Mouse (Mus musculus): Measurements from ENCODE around the gene Fam110c. TPM values are rescaled to one million over a fixed set of nuclear protein-coding genes. Genes with fewer than 3 reads are reported as not detected.

The Fam110c gene
- polyA plus RNA-seq, 1 experiment from 2014 or later = not detected

- Histone ChIP-seq H3K27ac (replicated peaks) (no peak overlapping the region), H3K9ac (replicated peaks) (no peak overlapping the region), H3K4me3 (no peak overlapping the region), H3K4me1 (no peaks in the 10 kb centered on the region), H3K9me3 (no peaks in the 10 kb centered on the region), H3K4me2 (replicated peaks) (no peak overlapping the region), H3K27me3 (peaks cover 12% of the 10 kb centered on the region; the same call in 1 of the 2 replicates), H3K36me3 (no peaks in the 10 kb centered on the region)
- 88% methylated on average over 6 of the region's 6 CpGs for WGBS
- ATAC-seq (replicated peaks) = no peak
These were observed 7.4 kb downstream of the Fam110c start for GRCm38 (mm10) chr12:31080890-31081554.

GRCm38 (mm10) chr12:31083007-31083406, 9.3 kb downstream of the Fam110c start:
- H3K4me2 ChIP-seq (replicated peaks) = no peak overlapping the region
- no peaks in the 10 kb centered on the region for H3K36me3 ChIP-seq
- no peak for ATAC-seq (replicated peaks)
- no peak overlapping the region for H3K27ac ChIP-seq (replicated peaks)
- WGBS = 87% methylated on average over 4 of the region's 4 CpGs
- no peaks in the 10 kb centered on the region for H3K27me3 ChIP-seq
- no peaks in the 10 kb centered on the region for H3K9me3 ChIP-seq
- H3K4me3 ChIP-seq = no peak overlapping the region
- no peak overlapping the region for H3K9ac ChIP-seq (replicated peaks)
- no peaks in the 10 kb centered on the region for H3K4me1 ChIP-seq

GRCm38 (mm10) chr12:31083407-31083806, 9.7 kb downstream of the Fam110c start:
- Histone ChIP-seq H3K9me3 (no peaks in the 10 kb centered on the region), H3K4me2 (replicated peaks) (no peak overlapping the region), H3K27ac (replicated peaks) (no peak overlapping the region), H3K4me3 (no peak overlapping the region), H3K36me3 (no peaks in the 10 kb centered on the region), H3K27me3 (no peaks in the 10 kb centered on the region), H3K9ac (replicated peaks) (no peak overlapping the region), H3K4me1 (no peaks in the 10 kb centered on the region)
- WGBS = 91% methylated on average over 4 of the region's 4 CpGs
- no peak for ATAC-seq (replicated peaks)

- Histone ChIP-seq H3K36me3 (no peaks in the 10 kb centered on the region), H3K4me1 (no peaks in the 10 kb centered on the region), H3K9ac (replicated peaks) (no peak overlapping the region), H3K4me3 (no peak overlapping the region), H3K9me3 (no peaks in the 10 kb centered on the region), H3K27ac (replicated peaks) (no peak overlapping the region), H3K4me2 (replicated peaks) (no peak overlapping the region), H3K27me3 (no peaks in the 10 kb centered on the region)
- WGBS = 89% methylated on average over 4 of the region's 4 CpGs
- no peak for ATAC-seq (replicated peaks)
These were observed 13.4 kb downstream of the Fam110c start for GRCm38 (mm10) chr12:31087060-31087459.

GRCm38 (mm10) chr12:31090401-31090800, 16.7 kb downstream of the Fam110c start:
- ATAC-seq (replicated peaks) = no peak
- no peak overlapping the region for H3K27ac ChIP-seq (replicated peaks)
- no peaks in the 10 kb centered on the region for H3K27me3 ChIP-seq
- no peaks in the 10 kb centered on the region for H3K4me1 ChIP-seq
- H3K9ac ChIP-seq (replicated peaks) = no peak overlapping the region
- H3K9me3 ChIP-seq = no peaks in the 10 kb centered on the region
- H3K4me2 ChIP-seq (replicated peaks) = no peak overlapping the region
- WGBS = 17% methylated on average over 6 of the region's 6 CpGs
- H3K4me3 ChIP-seq = no peak overlapping the region
- H3K36me3 ChIP-seq = no peaks in the 10 kb centered on the region

GRCm38 (mm10) chr12:31090882-31091640, 17.4 kb downstream of the Fam110c start:
- WGBS = 77% methylated on average over 11 of the region's 11 CpGs
- no peaks in the 10 kb centered on the region for H3K27me3 ChIP-seq

GRCm38 (mm10) chr12:31092481-31092880, 18.8 kb downstream of the Fam110c start:
- no peaks in the 10 kb centered on the region for H3K4me1 ChIP-seq
- H3K4me2 ChIP-seq (replicated peaks) = no peak overlapping the region
- H3K27me3 ChIP-seq = no peaks in the 10 kb centered on the region
- no peak for ATAC-seq (replicated peaks)
- no peaks in the 10 kb centered on the region for H3K36me3 ChIP-seq
- 13% methylated on average over 5 of the region's 5 CpGs for WGBS
- no peak overlapping the region for H3K9ac ChIP-seq (replicated peaks)
- H3K27ac ChIP-seq (replicated peaks) = no peak overlapping the region
- no peak overlapping the region for H3K4me3 ChIP-seq
- H3K9me3 ChIP-seq = no peaks in the 10 kb centered on the region

More at GRCm38 (mm10) chr12:31090882-31091640, 17.4 kb downstream of the Fam110c start:
- Histone ChIP-seq H3K4me1 (no peaks in the 10 kb centered on the region), H3K36me3 (no peaks in the 10 kb centered on the region), H3K4me3 (no peak overlapping the region), H3K9me3 (no peaks in the 10 kb centered on the region), H3K9ac (replicated peaks) (no peak overlapping the region), H3K27ac (replicated peaks) (no peak overlapping the region), H3K4me2 (replicated peaks) (no peak overlapping the region)
- ATAC-seq (replicated peaks) = no peak

- H3K9ac ChIP-seq (replicated peaks) = no peak overlapping the region
- H3K4me3 ChIP-seq = no peak overlapping the region
- H3K4me2 ChIP-seq (replicated peaks) = no peak overlapping the region
- H3K9me3 ChIP-seq = no peaks in the 10 kb centered on the region
- 91% methylated on average over 6 of the region's 6 CpGs for WGBS
- H3K36me3 ChIP-seq = no peaks in the 10 kb centered on the region
- H3K4me1 ChIP-seq = no peaks in the 10 kb centered on the region
- no peak for ATAC-seq (replicated peaks)
- no peaks in the 10 kb centered on the region for H3K27me3 ChIP-seq
- no peak overlapping the region for H3K27ac ChIP-seq (replicated peaks)
These were observed 23.5 kb downstream of the Fam110c start for GRCm38 (mm10) chr12:31097185-31097584.

- no peak for ATAC-seq (replicated peaks)
- no peaks in the 10 kb centered on the region for H3K36me3 ChIP-seq
- H3K4me3 ChIP-seq = no peak overlapping the region
- H3K27ac ChIP-seq (replicated peaks) = no peak overlapping the region
- H3K9ac ChIP-seq (replicated peaks) = no peak overlapping the region
- 95% methylated on average over 4 of the region's 4 CpGs for WGBS
- H3K4me2 ChIP-seq (replicated peaks) = no peak overlapping the region
- H3K27me3 ChIP-seq = no peaks in the 10 kb centered on the region
- no peaks in the 10 kb centered on the region for H3K9me3 ChIP-seq
- no peaks in the 10 kb centered on the region for H3K4me1 ChIP-seq
These were observed 27.5 kb downstream of the Fam110c start for GRCm38 (mm10) chr12:31101190-31101589.

- ATAC-seq (replicated peaks) = no peak
- no peak overlapping the region for H3K4me2 ChIP-seq (replicated peaks)
- no peaks in the 10 kb centered on the region for H3K36me3 ChIP-seq
- no peaks in the 10 kb centered on the region for H3K27me3 ChIP-seq
- no peak overlapping the region for H3K27ac ChIP-seq (replicated peaks)
- no peak overlapping the region for H3K9ac ChIP-seq (replicated peaks)
- WGBS = 94% methylated on average over 4 of the region's 4 CpGs
- H3K9me3 ChIP-seq = no peaks in the 10 kb centered on the region
- no peak overlapping the region for H3K4me3 ChIP-seq
- no peaks in the 10 kb centered on the region for H3K4me1 ChIP-seq
These were observed 28.2 kb downstream of the Fam110c start for GRCm38 (mm10) chr12:31101821-31102220.

GRCm38 (mm10) chr12:31116005-31116466, 42.4 kb downstream of the Fam110c start:
- Histone ChIP-seq H3K9me3 (no peaks in the 10 kb centered on the region), H3K27me3 (no peaks in the 10 kb centered on the region), H3K9ac (replicated peaks) (no peak overlapping the region), H3K36me3 (no peaks in the 10 kb centered on the region), H3K27ac (replicated peaks) (no peak overlapping the region), H3K4me3 (no peak overlapping the region), H3K4me1 (no peaks in the 10 kb centered on the region), H3K4me2 (replicated peaks) (no peak overlapping the region)
- 0 out of 2 replicates have a peak, but pooled peaks have one; percentile 6 for ATAC-seq (replicated peaks)
- 13% methylated on average over 8 of the region's 8 CpGs for WGBS

- WGBS = 77% methylated on average over 5 of the region's 5 CpGs
- no peak for ATAC-seq (replicated peaks)
- no peaks in the 10 kb centered on the region for H3K27me3 ChIP-seq
- no peak overlapping the region for H3K4me3 ChIP-seq
- H3K4me2 ChIP-seq (replicated peaks) = no peak overlapping the region
- H3K9ac ChIP-seq (replicated peaks) = no peak overlapping the region
- H3K27ac ChIP-seq (replicated peaks) = no peak overlapping the region
- no peaks in the 10 kb centered on the region for H3K36me3 ChIP-seq
- H3K4me1 ChIP-seq = no peaks in the 10 kb centered on the region
- H3K9me3 ChIP-seq = no peaks in the 10 kb centered on the region
These were observed 46.9 kb downstream of the Fam110c start for GRCm38 (mm10) chr12:31120535-31120934.
